Mouse (Mus musculus): ENCODE data around the gene Mrpl36.

DNA sequence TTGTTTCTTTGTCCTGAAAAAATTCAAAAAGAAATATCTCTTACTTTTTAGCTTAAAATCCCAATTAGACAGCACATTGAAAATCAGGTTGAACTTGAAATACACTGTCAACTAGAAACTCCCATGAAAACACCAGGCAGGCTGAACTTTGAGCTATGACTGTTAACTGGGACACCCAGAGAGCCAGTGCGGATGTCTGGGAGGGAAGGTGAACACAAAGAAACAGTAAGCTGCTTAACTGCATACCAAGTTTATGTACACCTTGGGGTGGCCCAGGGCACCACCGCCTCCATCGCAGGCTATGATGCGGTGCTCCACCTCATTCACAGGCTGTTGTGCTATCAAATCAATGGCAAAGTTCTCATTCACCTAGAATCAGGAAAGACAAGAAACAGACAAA lies 8.3 kb upstream of the Mrpl36 start:
- no peak for TF ChIP-seq EP300 (IDR thresholded peaks at IDR 0.05)
- no peak for TF ChIP-seq CTCF (IDR thresholded peaks at IDR 0.05)

Data from lung, postnatal 0 days (tissue).